Mouse (Mus musculus) heart, adult 2 months (tissue): Measurements from ENCODE around the gene Gbp3. TPM values are rescaled to one million over a fixed set of nuclear protein-coding genes. Genes with fewer than 3 reads are reported as not detected.
"Not testable (repeated sequence)": the region's sequence is repeated elsewhere in the genome, so short reads cannot be mapped to it uniquely, and the experiment has no call there.

Source experiments
- DNase-seq, 2 experiments: peaks; one replicate each; pipeline ENCODE4 v3.0.0; 2021
- H3K27ac ChIP-seq: fragments of 200-600 bp; 2 replicates; pipeline ENCODE4 v1.8.1; 2022
- H3K27me3 ChIP-seq: fragments of 200-500 bp; 2 replicates; pipeline ENCODE4 v1.6.1; 2012; ENCODE audit warnings: mild to moderate bottlenecking, low read length, inconsistent platforms, mixed read lengths; ENCODE audit not compliant: control insufficient read depth, insufficient read depth
- H3K36me3 ChIP-seq: fragments of 200-500 bp; 2 replicates; pipeline ENCODE4 v1.6.1; 2012; ENCODE audit warnings: low read length, inconsistent platforms; ENCODE audit not compliant: control insufficient read depth, insufficient read depth
- H3K4me1 ChIP-seq: fragments of 200-500 bp; 2 replicates; pipeline ENCODE4 v1.6.1; 2011; ENCODE audit warnings: low read length; ENCODE audit not compliant: control insufficient read depth, insufficient read depth
- H3K4me3 ChIP-seq: fragments of 200-600 bp; 2 replicates; pipeline ENCODE4 v1.8.1; 2022
- H3K79me2 ChIP-seq: fragments of 200-500 bp; replicated peaks from 2 replicates; pipeline ENCODE4 v1.6.1; 2012; ENCODE audit warnings: mild to moderate bottlenecking, inconsistent platforms, low read length, moderate library complexity, mixed read lengths; ENCODE audit not compliant: control insufficient read depth, insufficient read depth
- H3K9ac ChIP-seq: fragments of 200-500 bp; 2 replicates; pipeline ENCODE4 v1.6.1; 2012; ENCODE audit warnings: low read depth, mild to moderate bottlenecking, control low read depth, inconsistent platforms, low read length, mixed read lengths
- CTCF ChIP-seq: fragments of 200-600 bp; IDR thresholded peaks from 2 replicates; pipeline ENCODE4 v1.8.1; 2022; ENCODE audit warnings: antibody characterized with exemption, mild to moderate bottlenecking, moderate library complexity
- EP300 ChIP-seq: fragments of 200-500 bp; IDR thresholded peaks from 2 replicates; pipeline ENCODE4 v1.6.1; 2011; ENCODE audit warnings: low read depth, low read length, control low read depth; ENCODE audit not compliant: insufficient read depth
- POLR2A ChIP-seq: fragments of 200-500 bp; IDR thresholded peaks from 2 replicates; pipeline ENCODE4 v1.6.1; 2011; ENCODE audit warnings: mild to moderate bottlenecking, low read depth, low read length, control low read depth; ENCODE audit not compliant: insufficient read depth
- WGBS: fragments of 180-500 bp; shearing (Covaris S2); methylation state at CpG from one replicate; pipeline ENCODE4 v1.1.7; 2018; 5-methylcytosine and 5-hydroxymethylcytosine counted together
- intact Hi-C: fragments of 180-260 bp; cut with DNase I; formaldehyde crosslinking; loops from one replicate; pipeline ENCODE4 v1.15.1; 2025
- polyA plus RNA-seq: library from polyadenylated mRNA; depleted of rRNA; stranded (reverse); fragments of >200 nt; gene quantifications from 2 replicates; pipeline ENCODE4 v1.2.3, GENCODE M21; 2012
- total RNA-seq, 2 experiments: library from RNA; stranded (reverse); gene quantifications; 2 replicates each; pipeline ENCODE4 v1.2.3; 2021

Gbp3 gene
- total and polyA plus RNA-seq, 3 experiments, result 10.4 to 13.7 (median 12.3) TPM

DNA sequence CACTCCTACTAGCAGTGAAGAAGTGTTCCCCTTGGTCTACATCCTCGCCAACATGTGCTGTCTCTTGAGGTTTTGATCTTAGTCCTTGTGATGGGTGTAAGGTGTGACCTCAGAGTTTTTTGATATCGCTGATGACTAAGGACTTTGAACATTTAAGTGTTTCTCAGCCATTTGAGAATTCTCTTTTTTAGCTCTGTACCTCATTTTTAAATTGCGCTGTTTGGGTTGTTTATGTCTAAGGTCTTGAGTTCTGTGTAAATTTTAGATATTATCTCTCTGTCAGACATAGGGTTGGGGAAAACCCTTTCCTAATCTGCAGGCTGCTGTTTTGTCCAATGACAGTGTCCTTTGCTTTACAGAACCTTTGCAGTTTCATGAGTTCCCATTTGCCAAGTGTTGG lies 26.6 kb upstream of the Gbp3 start:
- 94% methylated on average over 3 of the region's 3 CpGs for WGBS
- intact Hi-C loops, result no loop called here
- DNase-seq, result no peak

GRCm38 (mm10) chr3:142535667-142536066 lies 24.2 kb upstream of the Gbp3 start:
- WGBS, result 59% methylated on average over 1 of the region's 1 CpGs

More for the DNA sequence above, 26.6 kb upstream of the Gbp3 start:
- Histone ChIP-seq H3K27me3 (no peaks in the 10 kb centered on the region), H3K79me2 (peaks cover 1% of the 10 kb centered on the region; the same call in 1 of the 2 replicates), H3K36me3 (peaks cover 9% of the 10 kb centered on the region; the same call in 1 of the 2 replicates), H3K4me3 (no peak overlapping the region), H3K9ac (no peak overlapping the region), H3K27ac (no peak overlapping the region), H3K4me1 (peaks cover 6% of the 10 kb centered on the region)
- no peak for TF ChIP-seq EP300
- TF ChIP-seq CTCF, result no peak
- no peak for TF ChIP-seq POLR2A

GRCm38 (mm10) chr3:142541391-142541790 lies 18.4 kb upstream of the Gbp3 start:
- H3K36me3 ChIP-seq, result peaks cover 5% of the 10 kb centered on the region
- no peak for TF ChIP-seq CTCF
- no peak for TF ChIP-seq POLR2A
- TF ChIP-seq EP300, result no peak
- no peaks in the 10 kb centered on the region for H3K79me2 ChIP-seq
- H3K27me3 ChIP-seq, result no peaks in the 10 kb centered on the region
- WGBS, result 65% methylated on average over 6 of the region's 6 CpGs
- H3K4me1 ChIP-seq, result no peaks in the 10 kb centered on the region
- intact Hi-C loops, result no loop called here
- no peak for DNase-seq
- H3K27ac ChIP-seq, result no peak overlapping the region
- no peak overlapping the region for H3K4me3 ChIP-seq
- H3K9ac ChIP-seq, result no peak overlapping the region

More at GRCm38 (mm10) chr3:142535667-142536066, 24.2 kb upstream of the Gbp3 start:
- peaks cover 1% of the 10 kb centered on the region; the same call in 1 of the 2 replicates for H3K79me2 ChIP-seq
- H3K27ac ChIP-seq, result no peak overlapping the region
- H3K4me1 ChIP-seq, result peaks cover 3% of the 10 kb centered on the region
- H3K9ac ChIP-seq, result no peak overlapping the region
- DNase-seq, result no peak
- H3K4me3 ChIP-seq, result no peak overlapping the region
- intact Hi-C loops, result no loop called here
- TF ChIP-seq POLR2A (no peak), EP300 (no peak), CTCF (no peak)
- H3K36me3 ChIP-seq, result peaks cover 7% of the 10 kb centered on the region; the same call in 1 of the 2 replicates
- no peaks in the 10 kb centered on the region for H3K27me3 ChIP-seq

- H3K36me3 ChIP-seq, H3K4me1 ChIP-seq, intact Hi-C loops, H3K9ac ChIP-seq, DNase-seq, H3K27me3 ChIP-seq, H3K79me2 ChIP-seq, H3K27ac ChIP-seq, H3K4me3 ChIP-seq: not testable (repeated sequence)
- WGBS, result 89% methylated on average over 12 of the region's 12 CpGs
Measured at GRCm38 (mm10) chr3:142542776-142543175, 17.1 kb upstream of the Gbp3 start.

GRCm38 (mm10) chr3:142546690-142547089 lies 13.1 kb upstream of the Gbp3 start:
- Histone ChIP-seq H3K36me3 (no peaks in the 10 kb centered on the region; the same call in 1 of the 2 replicates), H3K4me3 (no peak overlapping the region), H3K9ac (no peak overlapping the region), H3K27ac (no peak overlapping the region), H3K4me1 (no peaks in the 10 kb centered on the region), H3K79me2 (no peaks in the 10 kb centered on the region), H3K27me3 (no peaks in the 10 kb centered on the region)
- intact Hi-C loops, result no loop called here
- DNase-seq, result no peak
- WGBS, result 65% methylated on average over 3 of the region's 3 CpGs
- TF ChIP-seq CTCF (no peak), EP300 (no peak), POLR2A (no peak)

DNA sequence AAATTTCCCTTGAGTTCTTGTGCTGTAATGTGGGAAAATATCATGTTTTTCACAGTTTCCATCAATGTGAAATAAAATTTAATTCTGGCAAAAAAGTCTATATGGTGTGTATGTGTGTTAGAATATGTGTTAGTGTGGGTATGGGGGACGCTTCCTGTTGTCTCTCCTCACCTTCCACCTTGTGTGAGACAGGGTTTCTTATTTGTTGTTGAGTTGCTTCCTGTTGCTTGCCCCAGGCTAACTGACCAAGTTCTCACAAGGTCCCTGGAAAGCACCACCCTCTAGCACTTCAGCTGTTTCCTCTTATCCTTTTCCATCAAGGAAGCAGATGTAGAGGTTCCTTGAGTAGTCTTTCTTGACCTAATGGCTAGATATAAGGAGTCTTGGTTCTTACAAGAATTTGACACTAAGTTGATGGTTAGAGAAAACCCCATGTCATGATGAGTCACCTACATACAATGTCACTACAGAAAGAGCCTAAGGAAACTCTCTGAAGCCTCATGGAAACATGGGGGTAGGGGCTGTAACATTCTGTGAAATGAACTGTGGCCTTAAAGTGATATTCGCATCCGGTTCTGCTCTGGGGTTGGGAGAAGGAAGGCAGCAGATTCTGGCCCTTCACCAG lies 9.7 kb upstream of the Gbp3 start:
- TF ChIP-seq POLR2A (no peak), CTCF (no peak), EP300 (no peak)

More for the DNA sequence above, 9.7 kb upstream of the Gbp3 start:
- no peaks in the 10 kb centered on the region for H3K79me2 ChIP-seq
- no peak for DNase-seq
- H3K36me3 ChIP-seq, result no peaks in the 10 kb centered on the region; the same call in 1 of the 2 replicates
- WGBS, result 80% methylated on average over 3 of the region's 3 CpGs
- no peak overlapping the region for H3K4me3 ChIP-seq
- H3K4me1 ChIP-seq, result no peaks in the 10 kb centered on the region
- intact Hi-C loops, result no loop called here
- H3K27me3 ChIP-seq, result no peaks in the 10 kb centered on the region
- H3K9ac ChIP-seq, result no peak overlapping the region
- H3K27ac ChIP-seq, result no peak overlapping the region
